Mouse (Mus musculus) telencephalon, adult 2 months (tissue): ENCODE data around the gene Gm20498.
"Not testable (repeated sequence)": the region's sequence is repeated elsewhere in the genome, so short reads cannot be mapped to it uniquely, and the experiment has no call there.

Experiments used
- DNase-seq: peaks from one replicate; pipeline ENCODE4 v3.0.0-alpha.2; 2011; ENCODE audit warnings: low read depth, low spot score

Gene Gm20498

DNA sequence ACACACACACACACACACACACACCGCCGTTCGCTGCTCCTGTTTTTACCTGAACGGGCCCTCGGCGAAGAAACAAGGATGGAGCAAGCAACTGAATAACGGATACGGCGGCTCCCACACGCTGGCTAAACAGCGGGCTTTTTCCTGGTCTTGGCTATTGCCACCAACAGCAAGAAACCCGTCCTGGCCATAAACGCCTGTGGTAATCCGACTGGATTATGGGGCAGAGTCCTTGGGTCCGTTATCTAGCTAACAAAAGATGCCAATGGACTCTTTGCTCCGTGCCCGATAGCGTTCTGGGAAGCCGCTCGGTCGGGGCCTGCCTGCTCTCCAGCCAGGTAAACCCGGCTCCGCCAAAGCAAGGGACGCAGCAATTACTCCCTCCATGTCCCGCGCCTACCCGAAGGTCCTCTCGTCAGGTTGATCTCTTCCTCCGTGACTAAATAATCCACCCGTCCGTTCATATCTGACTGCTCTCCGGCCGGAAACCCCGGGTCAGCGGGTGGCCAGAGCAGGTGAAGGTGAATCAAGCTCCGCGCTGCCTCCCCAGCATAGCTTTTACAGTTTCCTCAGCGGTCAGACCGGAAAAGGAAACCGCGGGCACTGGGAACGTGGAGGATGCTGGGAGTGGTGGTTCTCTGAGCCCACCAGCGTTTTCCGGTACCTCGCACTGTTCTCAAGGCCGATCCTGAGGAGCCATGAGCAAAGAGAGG, at the start of gene Gm20498, which contains the start of gene Synj2bp:
Gene Gm20498, minus strand, starts transcription at position 590 of the 713 bp plus-strand sequence.
Gene Synj2bp, minus strand, starts transcription at position 596 of the 713 bp plus-strand sequence.
- peak; percentile 90 for DNase-seq

DNA sequence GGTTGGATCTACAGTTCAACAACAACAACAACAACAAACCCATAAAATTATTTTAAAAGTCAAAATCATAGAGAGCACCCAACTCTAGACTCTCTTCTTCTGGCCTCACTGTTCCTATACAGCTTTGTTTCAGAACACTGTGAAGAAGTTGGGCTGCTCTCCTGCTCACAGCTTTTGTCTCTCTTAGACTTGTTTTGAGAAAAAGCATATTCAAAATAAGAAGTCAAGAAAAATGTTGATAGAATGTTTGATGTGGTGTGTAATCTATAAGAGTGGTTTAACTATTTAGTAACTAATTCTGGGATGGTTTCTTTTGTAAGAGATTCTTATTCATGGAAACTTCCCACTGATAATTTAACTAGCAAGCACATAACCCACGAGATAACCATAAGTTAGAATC, 35.7 kb upstream of the Gm20498 start, which contains the start of gene Adam21:
Gene Adam21, minus strand, starts transcription at position 101 of the 400 bp plus-strand sequence.
- no peak for DNase-seq

DNA sequence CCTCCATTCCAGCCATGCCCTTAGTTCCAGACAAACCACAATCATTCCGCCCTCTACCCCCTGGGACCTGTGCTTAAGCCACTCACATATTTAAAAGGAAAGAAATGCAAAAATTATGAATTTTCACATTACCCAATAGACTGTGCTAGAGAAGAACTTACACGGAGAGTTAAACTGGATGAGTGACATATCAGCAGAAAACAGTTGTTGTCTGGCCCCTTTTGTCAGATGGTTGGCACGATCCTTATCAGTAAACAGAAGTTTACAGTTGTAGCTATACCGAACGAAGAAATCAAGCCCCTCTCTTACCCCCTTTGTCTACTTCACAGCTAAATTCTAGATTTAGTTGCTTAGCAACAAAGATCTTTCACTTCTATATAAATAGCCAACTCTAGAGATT, 35.2 kb upstream of the Gm20498 start:
- no peak for DNase-seq

DNA sequence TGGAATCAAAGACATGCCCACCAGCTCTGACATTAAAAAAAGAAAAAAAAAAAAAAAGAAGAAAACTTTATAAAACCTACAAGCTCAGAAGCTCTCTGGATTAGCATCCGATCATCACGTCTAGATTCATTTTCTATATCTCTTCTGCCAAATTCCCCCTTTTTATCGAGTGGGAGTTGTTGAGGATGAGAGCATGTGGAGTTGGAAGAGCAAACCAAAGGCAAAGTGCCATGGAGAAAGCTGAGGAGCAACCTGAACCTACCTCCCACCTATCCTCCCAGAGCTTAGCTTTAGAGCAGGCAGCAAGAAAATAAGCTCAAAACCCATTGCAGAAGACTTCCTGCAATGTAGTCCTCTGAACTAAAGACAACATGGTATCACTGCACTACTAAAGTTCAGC, 31.5 kb upstream of the Gm20498 start:
- peak; percentile 61 for DNase-seq

DNA sequence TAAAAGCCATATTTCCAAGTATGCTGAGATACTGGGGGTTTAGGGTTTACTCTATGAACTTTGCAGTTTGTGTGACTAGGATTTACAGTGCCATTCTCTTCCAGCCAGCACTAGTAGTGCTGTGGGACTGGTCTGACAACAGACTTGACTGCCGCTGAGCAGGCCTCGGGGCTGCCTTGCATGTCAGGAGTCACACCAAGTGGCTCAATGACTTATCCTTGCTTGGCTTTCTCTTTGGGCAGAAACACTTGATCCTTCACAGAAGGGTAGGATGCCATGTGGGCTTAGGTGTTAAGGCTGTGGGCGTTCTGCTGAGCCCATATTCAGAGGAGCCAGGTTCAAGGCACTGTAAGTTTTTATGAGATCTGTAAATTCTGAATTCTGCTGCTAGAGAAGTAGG, 16.6 kb upstream of the Gm20498 start:
- no peak for DNase-seq

DNA sequence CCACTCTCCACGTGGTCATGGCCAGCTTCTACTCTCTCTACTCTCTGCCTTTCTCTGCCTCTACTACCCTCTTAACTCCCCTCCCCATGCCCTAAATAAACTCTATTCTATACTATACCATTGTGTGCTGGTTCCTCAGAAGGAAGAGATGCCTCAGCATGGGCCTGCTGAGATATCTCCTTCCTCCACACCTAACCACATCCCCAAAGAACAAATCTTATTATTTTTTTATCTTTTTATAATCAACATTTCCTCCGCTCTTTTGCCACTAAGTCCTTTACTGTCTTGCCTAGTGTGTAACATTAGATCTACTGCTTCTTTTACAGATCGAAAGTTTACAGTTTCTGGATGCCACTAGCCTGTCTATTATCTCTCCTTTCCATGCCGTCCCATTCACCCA, 14.5 kb upstream of the Gm20498 start:
- no peak for DNase-seq

DNA sequence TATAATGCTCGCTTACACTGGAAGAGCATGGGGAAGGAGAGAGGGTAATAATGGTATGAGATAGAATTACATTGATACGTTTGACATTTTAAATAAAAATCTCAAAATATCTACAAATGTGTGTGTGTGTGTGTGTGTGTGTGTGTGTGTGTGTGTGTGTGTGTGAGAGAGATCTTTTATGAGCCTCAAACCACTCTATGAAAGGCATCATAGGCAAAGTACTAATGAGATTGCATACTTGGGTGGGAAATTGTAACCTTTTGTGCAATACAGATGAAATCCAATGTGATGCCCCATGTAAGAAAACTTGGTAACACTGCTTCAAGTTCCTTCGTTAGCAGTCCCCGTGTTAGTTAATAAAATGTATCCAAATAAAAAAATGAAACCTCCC, 319 bp upstream of the Gm20498 start:
- DNase-seq: no peak

DNA sequence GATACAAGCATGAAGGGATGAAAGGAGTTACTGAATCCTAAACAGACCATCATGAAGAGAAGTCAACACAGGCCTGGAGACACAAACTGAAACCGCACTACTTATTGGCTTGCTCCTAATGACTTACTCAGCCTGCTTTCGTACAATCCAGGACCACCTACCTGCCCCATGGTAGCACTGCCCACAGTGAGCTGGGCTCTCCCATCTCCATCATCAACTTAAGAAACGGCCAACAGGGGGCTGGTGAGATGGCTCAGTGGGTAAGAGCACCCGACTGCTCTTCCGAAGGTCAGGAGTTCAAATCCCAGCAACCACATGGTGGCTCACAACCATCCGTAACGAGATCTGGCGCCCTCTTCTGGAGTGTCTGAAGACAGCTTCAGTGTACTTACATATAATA, 2.1 kb downstream of the Gm20498 start:
- DNase-seq: not testable (repeated sequence)

DNA sequence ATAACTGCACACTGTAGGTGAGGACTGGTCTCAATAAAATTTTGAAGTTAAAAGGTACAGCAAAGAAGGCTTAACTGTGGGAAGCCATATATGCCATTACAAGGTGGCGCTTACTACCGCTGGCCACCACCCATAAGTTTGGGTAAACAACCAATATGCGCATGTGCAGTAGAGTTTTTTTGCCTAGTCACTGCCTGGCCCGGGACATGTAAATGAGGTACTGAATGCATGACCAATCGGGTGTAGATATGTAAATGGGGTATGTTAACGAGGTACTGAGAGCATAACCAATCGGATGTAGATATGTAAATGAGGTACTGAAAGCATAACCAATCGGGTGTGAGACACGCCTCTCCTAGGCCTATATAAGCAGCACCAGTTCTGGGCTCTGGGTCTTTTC, 35.8 kb downstream of the Gm20498 start:
- not testable (repeated sequence) for DNase-seq

DNA sequence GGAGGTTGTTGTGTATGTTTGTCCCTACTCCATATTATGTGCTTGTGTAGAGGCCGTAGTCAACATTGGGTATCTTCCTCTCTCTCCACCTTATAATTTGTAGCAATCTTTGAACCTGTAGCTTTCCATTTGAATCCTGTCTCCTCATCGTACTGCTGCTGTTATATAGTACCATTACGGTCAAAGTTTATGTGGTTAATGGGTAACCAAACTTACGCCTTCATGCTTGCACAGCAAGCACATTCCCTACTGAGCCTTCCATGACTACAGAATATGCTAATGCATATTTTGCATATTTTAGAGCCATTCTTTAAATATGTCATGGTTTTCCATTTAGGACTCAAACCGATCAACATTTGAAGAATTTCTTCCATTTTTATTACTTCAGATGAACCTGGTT, 42.2 kb downstream of the Gm20498 start:
- no peak for DNase-seq

DNA sequence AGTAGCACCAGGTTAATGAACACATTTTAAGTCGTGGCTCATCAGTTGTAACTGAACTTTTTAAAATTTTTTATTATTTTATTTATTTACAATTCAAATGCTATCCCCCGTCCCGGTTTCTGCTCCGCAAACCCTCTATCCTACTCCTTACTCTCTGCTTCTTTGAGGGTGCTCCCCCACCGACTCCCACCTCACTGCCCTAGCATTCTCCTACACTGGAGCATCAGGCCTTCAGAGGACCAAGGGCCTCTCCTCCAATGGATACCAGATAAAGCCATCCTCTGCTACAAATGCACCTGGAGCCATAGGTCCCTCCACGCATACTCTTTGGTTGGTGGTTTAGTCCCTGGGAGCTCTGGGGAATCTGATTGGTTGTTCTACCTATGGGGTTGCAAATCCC, 47.4 kb downstream of the Gm20498 start:
- DNase-seq: no peak

DNA sequence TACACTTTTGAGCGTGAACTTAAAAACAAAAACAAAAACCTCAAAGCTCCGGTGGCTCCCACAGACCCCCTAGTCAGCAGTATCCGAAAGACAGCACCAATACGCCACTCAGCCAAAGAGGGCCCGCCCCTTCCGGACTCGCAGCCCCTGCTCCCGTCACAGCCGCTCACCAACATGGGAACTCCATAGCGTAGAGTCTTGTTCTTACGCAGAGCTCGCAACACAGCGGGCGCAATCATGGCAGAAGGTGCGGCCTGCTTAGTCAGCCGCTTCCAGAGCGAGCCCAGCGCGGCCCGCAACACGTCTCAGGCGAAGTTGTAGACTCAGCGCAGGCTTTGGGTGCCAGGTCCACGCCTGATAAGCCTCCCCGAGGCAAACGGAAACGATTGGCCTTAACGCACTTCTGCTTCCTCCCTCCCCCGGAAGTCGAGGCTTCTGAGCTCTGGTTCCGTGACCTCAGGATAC, 47.9 kb downstream of the Gm20498 start, which contains the start of gene Cox16:
Gene Cox16, minus strand, starts transcription at position 401 of the 465 bp plus-strand sequence.
- DNase-seq: peak; percentile 88

DNA sequence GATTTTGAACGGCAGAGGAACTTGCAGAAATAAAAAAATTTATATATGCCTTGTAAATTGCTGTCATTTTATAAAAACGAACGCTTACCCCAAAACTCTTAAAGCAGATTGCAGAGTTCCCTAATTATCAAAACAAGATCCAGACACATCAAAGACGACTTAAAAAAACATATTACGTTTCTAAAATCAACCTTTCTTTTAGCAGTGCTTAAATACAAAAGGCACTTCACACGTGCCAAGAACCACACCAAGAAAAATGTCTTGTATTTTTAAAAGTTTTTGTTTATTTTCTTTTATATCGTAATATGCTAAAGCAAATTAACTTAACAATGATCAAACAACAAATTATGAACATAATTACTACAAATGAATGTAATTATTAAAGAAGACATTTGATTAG, 48.5 kb downstream of the Gm20498 start:
- peak; percentile 8 for DNase-seq

DNA sequence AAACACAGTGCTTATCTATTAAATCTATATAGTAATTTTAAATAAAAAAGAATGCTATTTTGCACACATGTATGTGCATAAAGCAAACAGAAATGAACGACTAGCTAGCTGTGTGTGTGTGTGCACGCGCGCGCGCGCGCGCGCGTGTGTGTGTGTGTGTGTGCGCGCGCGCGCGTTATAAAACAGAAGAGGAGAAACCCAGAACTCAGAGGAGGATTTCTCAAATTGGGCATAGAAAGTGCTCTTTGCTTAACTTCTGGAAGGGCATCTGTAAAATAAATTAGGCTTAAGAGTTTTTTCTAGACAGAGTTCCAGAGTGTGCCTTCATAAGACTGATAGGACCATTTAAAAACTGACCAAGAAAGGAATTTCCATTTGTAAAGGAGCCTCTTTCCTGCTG, 49.0 kb downstream of the Gm20498 start:
- peak; percentile 26 for DNase-seq

DNA sequence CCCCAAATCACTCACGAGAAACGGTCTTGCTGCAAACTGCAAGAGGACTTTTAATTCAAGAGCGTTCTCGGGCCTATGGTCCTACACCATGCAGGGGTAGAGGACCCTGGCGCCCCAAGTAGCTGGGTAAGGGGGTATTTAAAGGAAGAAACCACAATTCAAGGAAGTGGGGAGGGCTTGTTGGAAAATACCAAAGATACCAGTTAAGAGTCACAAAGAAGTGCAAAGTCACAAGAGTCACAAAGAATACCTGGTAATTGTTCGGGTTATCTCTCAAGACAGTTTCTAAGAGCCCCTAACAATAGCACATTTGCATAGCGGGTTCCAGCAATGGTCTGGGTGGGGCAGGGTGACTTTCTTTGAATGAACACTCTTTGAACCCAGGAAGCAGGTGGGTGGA, 73.7 kb downstream of the Gm20498 start:
- not testable (repeated sequence) for DNase-seq

DNA sequence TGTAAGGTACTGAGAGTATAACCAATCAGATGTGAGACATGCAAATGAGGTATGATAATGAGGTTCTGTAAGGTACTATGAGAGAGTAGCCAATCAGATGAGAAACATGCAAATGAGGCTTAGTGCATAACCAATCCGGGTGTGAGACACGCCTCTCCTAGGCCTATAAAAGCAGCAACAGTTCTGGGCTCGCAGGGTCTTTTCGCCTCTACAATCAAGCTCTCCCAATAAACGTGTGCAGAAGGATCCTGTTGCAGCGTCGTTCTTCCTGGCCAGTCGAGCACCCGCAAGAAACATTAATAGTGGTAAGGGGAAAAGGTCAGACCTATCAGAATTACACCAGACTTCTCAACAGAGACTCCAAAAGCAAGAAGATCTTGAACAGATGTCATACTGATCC, 93.7 kb downstream of the Gm20498 start:
- not testable (repeated sequence) for DNase-seq

DNA sequence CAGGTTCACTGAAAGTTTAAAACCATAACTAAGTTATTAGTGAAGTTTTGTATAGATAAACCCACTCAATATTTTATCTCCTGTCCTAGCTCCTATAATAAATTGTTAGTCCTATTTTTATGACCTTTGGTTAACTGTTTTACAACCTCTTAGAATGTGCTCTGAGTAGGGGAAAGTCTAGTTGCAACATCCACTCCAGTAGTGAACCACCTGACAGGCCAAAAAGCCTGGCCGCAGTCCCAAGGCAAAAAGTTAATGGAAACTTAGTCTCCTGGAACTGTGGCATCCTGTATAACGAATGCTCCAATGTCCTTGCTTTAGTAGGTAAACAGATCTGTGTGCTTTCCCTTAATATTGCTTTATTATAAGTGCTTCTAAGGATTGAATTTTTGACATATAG, 97.9 kb downstream of the Gm20498 start:
- DNase-seq: not testable (repeated sequence)

DNA sequence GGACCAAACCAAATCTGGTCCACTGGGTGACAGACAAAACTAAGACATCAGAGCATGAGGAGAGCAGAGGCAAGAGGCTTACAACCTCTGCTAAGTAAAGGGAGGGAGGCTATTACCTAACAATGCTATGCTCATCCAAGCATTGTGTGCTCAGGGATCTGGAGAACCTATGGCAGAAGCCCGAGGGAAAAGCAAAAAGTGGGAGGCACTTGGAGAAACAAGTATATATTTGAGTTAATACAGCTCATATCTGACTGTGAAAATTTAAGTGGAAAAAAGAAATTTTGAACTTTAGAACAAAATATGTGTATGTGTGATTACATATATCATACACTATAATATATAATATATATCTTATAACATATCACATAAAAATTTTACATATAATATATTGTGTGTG, 110.9 kb downstream of the Gm20498 start, which contains the start of gene Adam4:
Gene Adam4, minus strand, starts transcription at position 101 of the 400 bp plus-strand sequence.
- no peak for DNase-seq

DNA sequence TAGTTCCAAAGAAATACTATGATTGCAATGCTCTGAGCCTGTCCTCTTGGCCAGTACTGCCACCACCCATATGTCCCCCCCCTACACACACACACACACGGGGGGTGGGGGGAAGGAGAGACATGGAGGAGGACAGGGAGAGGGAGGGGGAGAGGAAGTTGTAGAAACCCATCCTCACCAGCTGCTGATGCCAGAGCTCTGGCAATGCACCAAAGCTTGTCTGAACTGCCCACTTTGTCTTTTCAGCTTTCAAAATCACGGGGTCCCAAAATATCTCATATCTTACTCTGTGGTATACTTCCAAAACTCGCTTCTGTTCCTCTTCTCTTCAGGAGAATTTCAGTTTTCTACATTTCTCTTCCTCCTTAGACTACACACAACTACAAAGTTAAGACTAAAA, 119.5 kb downstream of the Gm20498 start:
- peak; percentile 22 for DNase-seq

DNA sequence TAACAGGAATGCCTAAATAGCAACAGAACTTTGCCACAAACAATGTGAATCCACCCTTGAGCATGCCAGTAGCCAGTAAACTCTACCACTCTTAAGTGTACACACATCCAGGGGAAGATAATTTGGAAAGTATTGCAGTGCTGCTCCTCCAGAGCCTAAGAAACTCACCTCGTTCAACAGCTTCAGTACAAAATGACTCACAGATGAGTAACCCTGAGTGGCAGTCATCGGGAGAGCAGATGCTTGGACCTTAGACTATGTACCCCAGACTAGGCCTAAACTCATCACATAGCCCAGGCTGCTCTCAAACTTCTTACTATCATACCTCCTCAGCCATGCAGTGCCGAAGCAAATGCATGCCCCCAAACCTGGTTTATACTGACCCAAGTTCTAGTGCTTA, 123.7 kb downstream of the Gm20498 start:
- DNase-seq: no peak

DNA sequence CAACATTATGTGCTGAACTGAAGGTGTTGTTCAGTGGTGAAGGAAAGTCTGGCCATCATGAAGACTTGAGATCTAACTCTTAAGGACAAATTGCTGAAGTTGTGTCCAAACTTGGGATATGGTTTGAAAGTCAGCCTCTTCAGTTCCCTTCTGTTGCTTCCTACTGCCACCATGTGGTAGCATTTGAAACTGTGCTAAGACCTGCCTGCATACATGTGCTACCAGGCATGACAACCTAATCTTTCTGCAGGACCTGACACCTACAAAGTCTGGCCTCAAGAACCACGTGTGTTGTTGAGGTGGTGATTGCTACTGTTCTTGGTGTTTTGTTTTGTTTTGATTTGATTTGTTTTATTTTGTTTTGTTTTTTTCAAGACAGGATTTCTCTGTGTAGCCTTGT, 130.5 kb downstream of the Gm20498 start:
- peak; percentile 57 for DNase-seq

DNA sequence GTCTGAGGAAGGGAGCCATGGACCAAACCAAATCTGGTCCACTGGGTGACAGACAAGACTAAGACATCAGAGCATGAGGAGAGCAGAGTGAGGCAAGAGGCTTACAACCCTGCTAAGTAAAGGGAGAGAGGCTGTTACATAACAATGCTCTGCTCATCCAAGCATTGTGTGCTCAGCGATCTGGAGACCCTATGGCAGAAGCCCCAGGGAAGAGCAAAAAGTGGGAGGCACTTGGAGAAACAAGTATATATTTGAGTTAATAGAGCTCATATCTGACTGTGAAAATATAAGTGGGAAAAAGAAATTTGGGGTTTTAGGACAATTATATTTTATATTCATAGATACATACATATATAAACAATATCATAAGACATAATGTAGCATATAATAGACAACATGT, 153.3 kb downstream of the Gm20498 start, which contains the start of gene Gm4787:
Gene Gm4787, minus strand, starts transcription at position 101 of the 400 bp plus-strand sequence.
- DNase-seq: not testable (repeated sequence)

DNA sequence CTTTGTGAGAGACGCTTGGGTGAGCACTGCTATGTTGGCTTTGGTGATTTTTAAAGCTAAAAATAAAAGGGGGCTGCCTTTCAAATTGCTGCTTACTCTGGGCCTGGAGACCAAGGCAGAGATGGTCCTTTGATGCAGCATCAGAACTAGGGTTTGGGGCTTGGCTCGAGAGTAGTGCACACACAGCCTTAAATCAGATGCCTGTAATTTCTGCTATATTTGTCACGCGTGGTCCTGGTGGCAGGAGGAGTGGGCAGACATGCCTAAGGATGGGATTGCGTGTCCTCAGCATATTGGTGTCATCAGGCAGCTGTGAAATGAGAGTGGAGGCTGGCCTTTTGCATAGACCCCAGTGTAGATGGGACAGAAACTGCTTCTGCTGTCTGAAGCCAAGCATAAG, 198.9 kb downstream of the Gm20498 start:
- no peak for DNase-seq
